Mouse (Mus musculus) cerebellum, adult 2 months (tissue): ENCODE measurements around the gene Trim8. TPM values are rescaled to one million over a fixed set of nuclear protein-coding genes. Genes with fewer than 3 reads are reported as not detected.
A peak's percentile ranks its signal among the peaks of the same experiment; 100 is the strongest.

ENCODE experiments used
- DNase-seq, 2 experiments: peaks; one replicate each; pipeline ENCODE4 v3.0.0; 2021
- H3K27ac ChIP-seq: fragments of 200-500 bp; 2 replicates; pipeline ENCODE4 v1.5.1; 2012; ENCODE audit warnings: low read length, control low read depth, inconsistent platforms; ENCODE audit not compliant: insufficient read depth
- H3K27me3 ChIP-seq: fragments of 200-500 bp; 2 replicates; pipeline ENCODE4 v1.6.1; 2012; ENCODE audit warnings: inconsistent platforms, mild to moderate bottlenecking, low read length, moderate library complexity; ENCODE audit not compliant: control insufficient read depth, insufficient read depth
- H3K4me1 ChIP-seq: fragments of 200-500 bp; 2 replicates; pipeline ENCODE4 v1.6.1; 2011; ENCODE audit warnings: low read length; ENCODE audit not compliant: control insufficient read depth, insufficient read depth
- H3K4me3 ChIP-seq: fragments of 200-500 bp; replicated peaks from 2 replicates; pipeline ENCODE3; 2011; ENCODE audit warnings: mild to moderate bottlenecking, low read depth, low read length, control low read depth; ENCODE audit not compliant: insufficient read depth
- CTCF ChIP-seq: fragments of 200-500 bp; IDR thresholded peaks from 2 replicates; pipeline ENCODE4 v1.5.1; 2011; ENCODE audit warnings: low read depth, mild to moderate bottlenecking, control low read depth, low read length, moderate library complexity, borderline replicate concordance; ENCODE audit not compliant: insufficient read depth
- POLR2A ChIP-seq: fragments of 200-500 bp; IDR thresholded peaks from 2 replicates; pipeline ENCODE4 v1.6.1; 2011; ENCODE audit warnings: low read length, control low read depth, borderline replicate concordance; ENCODE audit not compliant: insufficient read depth
- WGBS: fragments of 180-500 bp; shearing (Covaris S2); methylation state at CpG from one replicate; pipeline ENCODE4 v1.1.7; 2018; 5-methylcytosine and 5-hydroxymethylcytosine counted together
- polyA plus RNA-seq: library from polyadenylated mRNA; depleted of rRNA; stranded (reverse); fragments of >200 nt; gene quantifications from 2 replicates; pipeline ENCODE4 v1.2.3, GENCODE M21; 2012

Trim8 gene
- polyA plus RNA-seq, 1 experiment = 43.4 TPM

DNA sequence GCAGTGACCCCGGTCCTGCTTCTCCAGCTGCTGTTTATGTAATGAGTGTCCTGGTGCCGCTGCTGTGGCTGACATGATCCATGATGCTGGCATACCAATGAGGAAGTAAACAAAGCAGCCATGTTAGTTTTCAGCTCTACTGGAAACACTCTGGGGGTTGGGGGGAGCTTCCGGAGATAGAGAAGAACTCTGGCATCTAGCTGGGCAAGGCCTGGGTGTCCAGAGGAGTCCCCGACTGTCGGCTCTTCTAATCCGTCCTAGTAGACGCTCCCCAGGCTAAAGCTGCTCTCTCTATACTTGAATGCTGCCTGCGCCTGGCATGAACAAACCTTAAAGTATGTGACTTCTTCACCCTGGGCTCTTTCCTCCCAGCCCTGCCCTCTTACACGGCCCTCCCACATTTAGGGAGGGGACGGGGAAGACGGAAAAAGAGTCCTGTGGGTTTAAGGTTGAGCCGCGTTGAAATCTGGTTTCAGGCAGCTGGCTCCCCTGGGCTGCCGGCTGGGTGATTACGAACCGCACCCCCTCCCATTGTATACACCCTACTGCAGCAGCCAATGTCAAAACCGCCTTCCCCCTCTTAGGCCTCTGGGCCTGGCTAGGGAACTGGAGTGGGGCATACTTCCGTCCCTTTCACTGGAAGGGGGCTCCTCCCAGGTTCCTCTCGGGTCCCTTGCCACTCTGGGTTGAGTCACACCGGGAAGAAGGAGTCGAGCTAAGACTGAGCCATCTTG is 2.0 kb downstream of the Trim8 start:
- peak in 1 of 2 experiments; percentile 60 for DNase-seq
- H3K27me3 ChIP-seq = no peaks in the 10 kb centered on the region
- no peak; the same call in 1 of the 2 replicates for TF ChIP-seq POLR2A
- TF ChIP-seq CTCF = no peak
- H3K4me1 ChIP-seq = peaks cover 20% of the 10 kb centered on the region
- H3K27ac ChIP-seq = peak overlapping the region; percentile 99
- H3K4me3 ChIP-seq = peak overlapping the region; percentile 61
- 1% methylated on average over 21 of the region's 21 CpGs for WGBS

DNA sequence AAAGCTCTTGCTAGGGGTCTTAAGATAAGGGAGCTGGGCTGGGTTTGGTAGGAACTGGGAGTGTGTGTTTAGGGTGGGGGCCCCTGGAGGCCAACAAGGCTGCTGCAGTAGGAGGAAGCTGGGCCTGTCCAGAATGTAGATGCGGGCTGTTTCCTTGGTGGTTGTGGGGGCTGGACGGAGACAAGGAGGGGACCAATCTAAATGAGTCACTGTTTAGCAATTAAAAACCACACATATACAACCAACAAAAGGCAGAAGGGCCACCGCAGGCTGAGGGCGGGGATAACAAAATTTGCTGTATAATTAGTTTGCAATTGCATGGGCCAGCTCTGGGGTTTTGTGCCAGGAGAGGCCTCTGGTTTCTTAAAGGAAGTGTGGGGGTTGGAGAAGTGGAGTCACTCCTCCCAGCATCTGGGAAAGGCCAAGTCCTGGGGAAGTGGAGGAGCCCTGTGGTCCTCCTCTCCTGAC is 2.6 kb downstream of the Trim8 start:
- WGBS = 2% methylated on average over 4 of the region's 4 CpGs
- peaks cover 26% of the 10 kb centered on the region for H3K4me1 ChIP-seq
- H3K27ac ChIP-seq = 0 out of 2 replicates have a peak overlapping the region, but pooled peaks have one; percentile 99
- DNase-seq = peak in 1 of 2 experiments; percentile 47
- peak overlapping the region; percentile 61 for H3K4me3 ChIP-seq
- H3K27me3 ChIP-seq = no peaks in the 10 kb centered on the region
- TF ChIP-seq CTCF = 0 out of 2 replicates have a peak, but pooled peaks have one; percentile 13
- no peak for TF ChIP-seq POLR2A

DNA sequence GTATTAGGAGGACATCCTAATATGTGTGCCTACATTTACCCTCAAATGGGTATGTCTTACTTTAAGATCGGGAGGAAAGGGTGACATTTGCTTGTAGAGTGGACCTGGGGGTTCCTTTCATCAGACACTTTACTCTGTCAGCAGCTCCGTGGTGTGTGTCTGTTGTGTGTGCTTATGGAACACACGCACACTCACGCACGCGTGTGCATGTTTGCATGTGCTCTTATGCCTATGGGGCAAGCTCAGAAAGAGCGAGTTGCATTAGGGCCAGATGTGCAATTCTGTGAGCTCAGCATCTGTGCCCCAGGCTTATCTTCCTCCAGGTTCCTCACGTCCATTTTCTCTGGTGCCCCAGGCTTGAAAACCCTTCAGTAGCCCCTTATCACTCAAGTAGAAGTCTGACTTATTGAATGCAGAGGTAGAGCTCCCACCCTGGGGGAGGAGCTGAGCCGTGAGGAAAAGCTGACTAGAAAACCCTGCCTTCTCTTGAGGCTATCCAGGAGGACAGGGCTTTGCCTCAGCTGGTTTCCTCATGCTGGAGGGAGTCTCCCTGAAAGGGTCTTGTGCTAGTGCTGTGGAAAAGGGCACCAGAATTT is 3.4 kb downstream of the Trim8 start:
- Histone ChIP-seq H3K27me3 (no peaks in the 10 kb centered on the region), H3K4me1 (peaks cover 34% of the 10 kb centered on the region), H3K27ac (0 out of 2 replicates have a peak overlapping the region, but pooled peaks have one; percentile 99), H3K4me3 (peak overlapping the region; percentile 49)
- 45% methylated on average over 9 of the region's 9 CpGs for WGBS
- DNase-seq = no peak
- no peak for TF ChIP-seq POLR2A
- no peak for TF ChIP-seq CTCF

DNA sequence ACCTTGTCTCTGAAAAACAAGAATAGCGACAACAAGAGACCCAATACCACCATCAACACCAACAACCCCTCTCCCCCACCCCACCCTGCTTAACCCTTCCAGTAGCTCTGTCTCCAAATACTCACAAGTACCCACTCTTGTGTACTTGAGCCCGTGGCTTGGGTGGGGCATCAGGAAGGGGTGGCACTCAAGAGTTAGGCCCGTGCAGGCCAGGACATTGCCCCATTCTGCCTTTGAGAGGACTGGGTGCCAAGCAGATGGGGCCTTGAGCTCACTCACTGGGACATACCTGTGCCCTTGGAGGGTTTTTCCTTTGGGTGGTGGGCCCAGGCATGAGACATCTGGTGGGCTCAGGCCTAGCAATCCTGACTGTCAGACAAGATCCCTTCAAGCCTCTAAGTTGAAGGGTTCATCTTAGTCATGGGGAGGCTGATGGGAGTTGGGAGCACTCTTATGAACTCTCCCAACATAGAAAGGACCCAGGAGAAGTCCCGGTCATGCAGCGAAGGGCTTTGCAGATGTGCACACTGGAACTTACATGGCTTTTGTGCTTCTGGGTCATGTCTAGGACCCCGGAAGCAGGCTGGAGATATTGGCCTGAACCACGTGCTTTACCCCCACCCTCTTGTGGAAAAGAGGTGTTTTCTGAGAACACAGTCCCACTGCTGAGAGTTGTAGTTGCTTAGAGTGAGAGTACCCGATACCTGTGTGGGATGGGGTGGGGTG is 4.3 kb downstream of the Trim8 start:
- Histone ChIP-seq H3K4me3 (no peak overlapping the region), H3K27me3 (no peaks in the 10 kb centered on the region), H3K4me1 (peaks cover 36% of the 10 kb centered on the region), H3K27ac (no peak overlapping the region)
- TF ChIP-seq CTCF (no peak), POLR2A (no peak)
- DNase-seq = no peak
- 45% methylated on average over 8 of the region's 8 CpGs for WGBS

DNA sequence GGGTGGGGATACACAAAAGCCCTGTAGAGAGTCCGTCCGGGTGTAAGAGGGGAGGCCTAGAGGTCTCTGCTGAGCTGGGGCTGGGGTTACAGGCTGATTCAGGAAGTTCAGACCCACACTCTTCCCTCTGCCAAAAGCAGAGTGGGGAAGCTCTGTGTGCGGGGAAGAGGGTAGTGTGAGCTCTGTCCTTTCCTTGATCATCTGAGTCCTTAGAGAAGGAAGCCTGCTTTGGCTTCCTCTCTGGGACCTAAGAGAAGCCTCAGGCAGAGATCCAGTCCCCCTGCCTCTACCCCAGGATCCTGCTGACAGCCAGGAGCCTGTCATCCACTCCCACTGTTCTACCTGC is 4.8 kb downstream of the Trim8 start:
- Histone ChIP-seq H3K27ac (no peak overlapping the region), H3K4me1 (peaks cover 36% of the 10 kb centered on the region), H3K27me3 (no peaks in the 10 kb centered on the region), H3K4me3 (no peak overlapping the region)
- TF ChIP-seq CTCF (no peak), POLR2A (no peak)
- WGBS = 10% methylated on average over 3 of the region's 3 CpGs
- DNase-seq = no peak

DNA sequence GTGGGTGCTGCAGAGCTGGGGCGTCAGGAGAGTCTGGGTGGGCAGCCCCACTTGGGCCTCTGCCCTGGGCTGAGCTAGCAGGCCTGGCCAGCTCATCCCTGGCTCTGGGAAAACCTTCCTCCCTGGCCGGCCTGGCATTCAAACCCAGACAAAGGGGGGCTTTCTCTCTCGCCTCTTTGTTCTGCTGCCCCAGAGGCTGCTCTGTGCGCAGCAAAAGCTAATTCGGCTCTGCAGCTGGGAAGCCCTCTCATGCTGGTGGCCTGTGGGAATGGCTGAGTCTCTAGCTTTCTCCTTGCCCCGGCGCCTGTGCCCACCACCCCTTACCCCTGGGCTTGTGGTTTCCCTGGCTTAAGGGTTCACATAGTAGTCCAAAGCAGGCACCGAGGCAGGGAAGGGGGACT is 5.7 kb downstream of the Trim8 start:
- Histone ChIP-seq H3K27me3 (no peaks in the 10 kb centered on the region), H3K27ac (peak overlapping the region; percentile 8; the same call in 1 of the 2 replicates), H3K4me3 (no peak overlapping the region), H3K4me1 (peaks cover 36% of the 10 kb centered on the region)
- 23% methylated on average over 8 of the region's 8 CpGs for WGBS
- DNase-seq = peak in 1 of 2 experiments; percentile 36
- TF ChIP-seq CTCF (no peak), POLR2A (no peak)

DNA sequence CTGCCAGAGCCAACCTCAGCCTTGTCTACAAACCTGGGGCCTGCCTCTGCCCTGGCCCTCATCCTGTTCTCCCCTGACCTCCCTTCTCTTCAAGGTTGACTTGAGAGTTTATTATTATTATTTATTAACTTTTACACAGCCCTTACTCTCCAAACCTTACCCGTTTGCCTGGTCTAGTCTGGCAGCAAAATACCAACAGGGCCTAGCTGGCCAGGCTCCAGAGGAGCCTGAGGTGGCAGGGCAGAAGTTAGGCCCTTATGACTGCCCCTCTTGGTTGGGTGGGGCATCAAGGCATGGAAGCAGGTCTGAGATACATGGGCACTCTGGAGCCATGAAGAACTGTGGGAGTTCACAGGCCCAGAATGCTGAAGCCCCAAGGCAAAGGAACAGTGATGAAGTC is 6.3 kb downstream of the Trim8 start:
- Histone ChIP-seq H3K4me1 (peaks cover 36% of the 10 kb centered on the region), H3K27ac (peak overlapping the region; percentile 38), H3K27me3 (no peaks in the 10 kb centered on the region), H3K4me3 (no peak overlapping the region)
- 8% methylated on average over 1 of the region's 1 CpGs for WGBS
- no peak for DNase-seq
- TF ChIP-seq POLR2A = no peak
- no peak for TF ChIP-seq CTCF

DNA sequence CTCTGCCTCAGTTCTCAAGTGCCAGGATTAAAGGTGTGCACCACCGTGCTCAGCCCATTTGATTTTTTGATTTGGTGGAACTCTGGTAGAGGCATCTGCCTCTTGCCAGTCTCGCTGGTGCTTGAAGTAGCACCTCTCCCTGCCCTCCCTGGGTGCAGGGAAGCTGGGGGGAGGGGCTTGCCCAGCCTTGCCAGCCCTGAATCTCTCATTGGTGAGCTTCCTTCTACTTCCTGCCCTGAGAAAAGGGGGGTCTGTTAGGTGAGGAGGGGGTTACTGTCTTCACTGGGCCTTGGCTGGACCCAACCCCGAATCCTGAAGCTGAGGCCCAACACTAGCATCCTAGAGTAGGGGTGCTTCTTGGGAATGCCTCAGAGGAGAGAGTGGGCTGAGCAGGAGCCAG is 7.2 kb downstream of the Trim8 start:
- WGBS = 44% methylated on average over 3 of the region's 3 CpGs
- no peak for DNase-seq
- Histone ChIP-seq H3K4me3 (no peak overlapping the region), H3K27ac (peak overlapping the region; percentile 29), H3K27me3 (no peaks in the 10 kb centered on the region), H3K4me1 (peaks cover 36% of the 10 kb centered on the region)
- TF ChIP-seq CTCF = no peak
- TF ChIP-seq POLR2A = no peak
